Mouse (Mus musculus): ENCODE data around the gene Bcl6b. TPM values are rescaled to one million over a fixed set of nuclear protein-coding genes. Genes with fewer than 3 reads are reported as not detected.

The Bcl6b gene
- polyA plus RNA-seq, 1 experiment = 1.9 TPM

DNA sequence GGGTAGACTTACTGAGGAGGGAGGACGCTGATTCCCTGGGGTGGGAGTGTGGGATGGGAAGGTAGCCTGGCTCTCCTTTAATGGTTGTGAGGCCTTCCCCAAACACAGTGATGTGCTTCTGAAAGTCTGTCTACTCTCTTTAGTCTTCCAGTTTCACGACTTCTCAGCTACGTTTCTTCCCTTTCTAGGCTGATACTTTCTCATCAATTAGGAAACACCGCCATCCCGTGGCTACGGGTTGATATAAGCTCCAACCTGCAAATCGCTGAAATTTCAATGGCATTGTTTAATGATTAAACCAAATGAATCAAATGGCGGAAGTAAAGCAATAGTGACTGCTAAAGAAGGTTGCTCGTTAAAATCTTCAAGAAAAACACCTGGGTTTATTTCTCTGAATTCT is 16.7 kb downstream of the Bcl6b start:
- TF ChIP-seq CTCF (IDR thresholded peaks at IDR 0.05; ENCODE audit: control insufficient read depth, insufficient read depth, insufficient replicate concordance, low read depth, low read length) (no peak), POLR2A (IDR thresholded peaks at IDR 0.05; ENCODE audit: control insufficient read depth, low read depth, low read length) (no peak)
- H3K27ac ChIP-seq (ENCODE audit: control insufficient read depth, insufficient read depth, low read depth, low read length) = 0 out of 2 replicates have a peak overlapping the region, but pooled peaks have one; percentile 3
- no peak overlapping the region for H3K4me3 ChIP-seq (ENCODE audit: control insufficient read depth, low read depth, low read length)
- no peaks in the 10 kb centered on the region for H3K36me3 ChIP-seq (ENCODE audit: control insufficient read depth, insufficient read depth, low read length)
- peaks cover 22% of the 10 kb centered on the region for H3K4me1 ChIP-seq (ENCODE audit: control insufficient read depth, insufficient read depth, low read length)
- H3K27me3 ChIP-seq (ENCODE audit: control insufficient read depth, insufficient read depth, low read length) = no peaks in the 10 kb centered on the region

GRCm38 (mm10) chr11:70212423-70212822 is 17.2 kb downstream of the Bcl6b start, which contains the start of gene Slc16a11:
Slc16a11 (plus strand) TSS chr11:70212752.
- no peaks in the 10 kb centered on the region for H3K27me3 ChIP-seq (ENCODE audit: control insufficient read depth, insufficient read depth, low read length)
- H3K4me1 ChIP-seq (ENCODE audit: control insufficient read depth, insufficient read depth, low read length) = peaks cover 22% of the 10 kb centered on the region
- TF ChIP-seq POLR2A (IDR thresholded peaks at IDR 0.05; ENCODE audit: control insufficient read depth, low read depth, low read length) = no peak
- 0 out of 2 replicates have a peak within 1 kb of the TSS, but pooled peaks have one; percentile 5 for H3K27ac ChIP-seq (ENCODE audit: control insufficient read depth, insufficient read depth, low read depth, low read length)
- H3K4me3 ChIP-seq (ENCODE audit: control insufficient read depth, low read depth, low read length) = no peak within 1 kb of the TSS
- H3K36me3 ChIP-seq (ENCODE audit: control insufficient read depth, insufficient read depth, low read length) = no peaks in the 10 kb centered on the region

DNA sequence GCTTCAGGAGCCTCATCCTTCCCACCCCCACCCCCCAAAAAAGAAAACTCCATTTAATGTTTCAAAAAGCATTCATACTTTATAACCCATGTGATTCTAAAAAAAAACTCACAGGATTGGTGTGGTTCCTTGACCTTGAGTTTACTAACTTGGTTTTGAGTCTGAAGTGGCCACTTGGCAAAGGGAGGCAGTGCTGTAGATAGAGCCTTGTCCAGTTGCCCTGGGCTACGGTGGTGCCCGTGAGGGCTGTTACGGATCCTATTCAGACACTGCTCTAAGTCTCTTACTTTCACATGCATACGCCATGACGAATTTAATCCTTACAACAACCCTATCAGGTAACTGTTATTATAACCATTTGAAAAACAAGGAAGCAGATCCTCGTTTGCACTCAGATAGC is 17.6 kb downstream of the Bcl6b start:
- H3K4me1 ChIP-seq (ENCODE audit: control insufficient read depth, insufficient read depth, low read length) = peaks cover 22% of the 10 kb centered on the region
- 0 out of 2 replicates have a peak overlapping the region, but pooled peaks have one; percentile 5 for H3K27ac ChIP-seq (ENCODE audit: control insufficient read depth, insufficient read depth, low read depth, low read length)
- H3K27me3 ChIP-seq (ENCODE audit: control insufficient read depth, insufficient read depth, low read length) = no peaks in the 10 kb centered on the region
- H3K36me3 ChIP-seq (ENCODE audit: control insufficient read depth, insufficient read depth, low read length) = no peaks in the 10 kb centered on the region
- no peak overlapping the region for H3K4me3 ChIP-seq (ENCODE audit: control insufficient read depth, low read depth, low read length)
- TF ChIP-seq CTCF (IDR thresholded peaks at IDR 0.05; ENCODE audit: control insufficient read depth, insufficient read depth, insufficient replicate concordance, low read depth, low read length) (no peak), POLR2A (IDR thresholded peaks at IDR 0.05; ENCODE audit: control insufficient read depth, low read depth, low read length) (no peak)

DNA sequence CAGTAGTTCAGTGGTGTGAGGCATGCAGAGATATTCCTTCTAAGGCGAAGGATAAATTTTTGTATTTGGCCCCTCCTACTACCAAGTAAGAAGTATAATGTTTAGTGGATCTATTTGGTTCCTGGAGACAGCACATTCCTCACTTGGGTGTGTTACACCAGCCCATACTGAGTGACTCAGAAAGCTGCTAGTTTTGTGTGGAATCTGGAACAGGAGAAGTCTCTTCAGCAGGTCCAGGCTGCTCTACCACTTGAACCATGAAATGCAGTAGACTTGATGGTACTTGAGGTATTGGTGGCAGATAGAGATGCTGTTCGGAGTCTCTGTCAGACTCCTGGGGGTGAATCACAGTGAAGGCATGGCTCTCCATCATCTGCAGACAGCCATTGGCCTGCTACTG is 18.9 kb downstream of the Bcl6b start:
- H3K27me3 ChIP-seq (ENCODE audit: control insufficient read depth, insufficient read depth, low read length) = no peaks in the 10 kb centered on the region
- TF ChIP-seq CTCF (IDR thresholded peaks at IDR 0.05; ENCODE audit: control insufficient read depth, insufficient read depth, insufficient replicate concordance, low read depth, low read length) (no peak), POLR2A (IDR thresholded peaks at IDR 0.05; ENCODE audit: control insufficient read depth, low read depth, low read length) (no peak)
- H3K4me3 ChIP-seq (ENCODE audit: control insufficient read depth, low read depth, low read length) = no peak overlapping the region
- H3K36me3 ChIP-seq (ENCODE audit: control insufficient read depth, insufficient read depth, low read length) = no peaks in the 10 kb centered on the region
- H3K4me1 ChIP-seq (ENCODE audit: control insufficient read depth, insufficient read depth, low read length) = peaks cover 17% of the 10 kb centered on the region
- H3K27ac ChIP-seq (ENCODE audit: control insufficient read depth, insufficient read depth, low read depth, low read length) = no peak overlapping the region

DNA sequence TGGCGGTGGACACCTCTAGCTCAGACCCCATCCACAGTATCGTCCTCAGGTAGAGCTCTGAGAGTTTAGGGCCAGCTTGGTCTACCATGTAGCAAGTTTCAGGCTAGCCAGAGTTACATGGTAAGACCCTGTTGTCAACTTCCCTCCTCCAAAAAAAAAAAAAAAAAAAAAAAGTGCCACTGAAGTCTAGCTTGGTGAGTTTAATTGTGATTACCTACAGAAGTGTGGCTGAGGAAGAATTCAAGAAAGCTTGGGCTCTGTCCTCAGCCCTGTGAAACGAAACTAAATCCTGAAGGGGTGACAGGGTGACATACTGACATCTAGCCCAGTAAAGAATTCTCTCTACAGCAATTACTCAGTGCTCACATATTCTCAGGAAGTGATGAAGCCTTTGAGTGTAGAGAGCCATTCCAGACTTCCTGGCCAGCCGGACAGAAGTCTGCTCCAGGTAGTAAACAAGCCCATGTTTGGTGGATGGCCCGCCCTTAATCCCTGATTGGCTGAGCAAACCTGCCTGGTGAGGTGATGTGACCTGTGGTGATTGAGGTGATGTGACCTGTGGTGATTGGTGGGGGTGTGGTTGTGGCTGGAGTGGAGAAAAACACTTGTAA is 20.7 kb downstream of the Bcl6b start:
- TF ChIP-seq CTCF (IDR thresholded peaks at IDR 0.05; ENCODE audit: control insufficient read depth, insufficient read depth, insufficient replicate concordance, low read depth, low read length) = no peak
- TF ChIP-seq POLR2A (IDR thresholded peaks at IDR 0.05; ENCODE audit: control insufficient read depth, low read depth, low read length) = no peak
- Histone ChIP-seq H3K27ac (ENCODE audit: control insufficient read depth, insufficient read depth, low read depth, low read length) (no peak overlapping the region), H3K4me3 (ENCODE audit: control insufficient read depth, low read depth, low read length) (no peak overlapping the region), H3K36me3 (ENCODE audit: control insufficient read depth, insufficient read depth, low read length) (no peaks in the 10 kb centered on the region), H3K4me1 (ENCODE audit: control insufficient read depth, insufficient read depth, low read length) (peaks cover 2% of the 10 kb centered on the region; the same call in 1 of the 2 replicates), H3K27me3 (ENCODE audit: control insufficient read depth, insufficient read depth, low read length) (no peaks in the 10 kb centered on the region)

DNA sequence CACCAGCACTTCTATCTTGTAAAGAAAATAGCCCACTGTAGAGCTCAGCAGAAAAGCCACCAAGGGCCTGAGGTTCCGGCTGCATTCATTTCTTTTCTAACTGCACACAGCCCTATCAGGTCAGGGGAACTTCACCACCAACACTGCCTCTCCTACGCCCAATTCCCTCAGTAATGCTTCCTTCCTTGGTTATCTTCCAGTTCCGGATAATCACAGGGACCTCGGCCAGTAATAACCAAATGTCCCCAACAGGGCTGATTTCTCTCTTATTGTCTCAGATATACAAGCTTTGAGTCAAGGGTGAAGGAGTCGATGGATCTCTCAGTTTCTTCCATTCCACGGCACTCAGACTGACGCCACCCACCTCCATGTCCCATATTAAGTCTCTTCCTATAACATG is 22.3 kb downstream of the Bcl6b start:
- H3K4me3 ChIP-seq (ENCODE audit: control insufficient read depth, low read depth, low read length) = no peak overlapping the region
- H3K4me1 ChIP-seq (ENCODE audit: control insufficient read depth, insufficient read depth, low read length) = no peaks in the 10 kb centered on the region; the same call in 1 of the 2 replicates
- no peaks in the 10 kb centered on the region for H3K27me3 ChIP-seq (ENCODE audit: control insufficient read depth, insufficient read depth, low read length)
- H3K36me3 ChIP-seq (ENCODE audit: control insufficient read depth, insufficient read depth, low read length) = no peaks in the 10 kb centered on the region
- no peak for TF ChIP-seq POLR2A (IDR thresholded peaks at IDR 0.05; ENCODE audit: control insufficient read depth, low read depth, low read length)
- TF ChIP-seq CTCF (IDR thresholded peaks at IDR 0.05; ENCODE audit: control insufficient read depth, insufficient read depth, insufficient replicate concordance, low read depth, low read length) = no peak
- no peak overlapping the region for H3K27ac ChIP-seq (ENCODE audit: control insufficient read depth, insufficient read depth, low read depth, low read length)

DNA sequence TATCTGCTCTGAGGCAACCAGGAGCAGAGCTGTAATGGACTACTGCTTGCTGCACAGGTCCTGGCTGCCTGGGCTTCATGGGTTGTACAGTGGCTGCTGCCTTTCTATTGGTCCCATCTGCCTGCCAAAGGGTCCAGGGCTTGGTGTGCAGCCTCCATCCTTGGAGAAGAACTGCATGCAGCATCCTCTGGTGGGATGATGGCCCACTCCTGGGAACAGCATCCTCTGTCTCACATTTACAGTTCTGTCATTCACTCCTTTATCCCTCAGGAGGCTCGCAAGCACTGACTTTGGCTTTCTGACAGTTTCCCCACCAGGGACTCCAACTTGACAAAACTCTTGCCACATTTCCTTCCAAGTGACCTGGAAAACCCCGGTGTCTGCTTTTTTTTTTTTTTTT is 22.8 kb downstream of the Bcl6b start:
- Histone ChIP-seq H3K27ac (ENCODE audit: control insufficient read depth, insufficient read depth, low read depth, low read length) (no peak overlapping the region), H3K36me3 (ENCODE audit: control insufficient read depth, insufficient read depth, low read length) (no peaks in the 10 kb centered on the region), H3K4me3 (ENCODE audit: control insufficient read depth, low read depth, low read length) (no peak overlapping the region), H3K27me3 (ENCODE audit: control insufficient read depth, insufficient read depth, low read length) (no peaks in the 10 kb centered on the region), H3K4me1 (ENCODE audit: control insufficient read depth, insufficient read depth, low read length) (no peaks in the 10 kb centered on the region; the same call in 1 of the 2 replicates)
- TF ChIP-seq CTCF (IDR thresholded peaks at IDR 0.05; ENCODE audit: control insufficient read depth, insufficient read depth, insufficient replicate concordance, low read depth, low read length) (no peak), POLR2A (IDR thresholded peaks at IDR 0.05; ENCODE audit: control insufficient read depth, low read depth, low read length) (no peak)

All from testis, adult 2 months (tissue).